Mouse (Mus musculus) adrenal gland, adult 18-20 months (tissue): ENCODE data around the gene Tnni2. TPM values are rescaled to one million over a fixed set of nuclear protein-coding genes. Genes with fewer than 3 reads are reported as not detected.

Experiments
- DNase-seq, 2 experiments: peaks; one replicate each; pipeline ENCODE4 v3.0.0; 2021 to 2022; ENCODE audit warnings: low spot score in 2 of 2
- total RNA-seq, 2 experiments: library from RNA; stranded (reverse); gene quantifications; 1 replicate in 1 of 2; 2 replicates in 1 of 2; pipeline ENCODE4 v1.2.3; 2021

The Tnni2 gene
- total RNA-seq, 2 experiments from 2014 or later, result 0.83 to 10.2 TPM

DNA sequence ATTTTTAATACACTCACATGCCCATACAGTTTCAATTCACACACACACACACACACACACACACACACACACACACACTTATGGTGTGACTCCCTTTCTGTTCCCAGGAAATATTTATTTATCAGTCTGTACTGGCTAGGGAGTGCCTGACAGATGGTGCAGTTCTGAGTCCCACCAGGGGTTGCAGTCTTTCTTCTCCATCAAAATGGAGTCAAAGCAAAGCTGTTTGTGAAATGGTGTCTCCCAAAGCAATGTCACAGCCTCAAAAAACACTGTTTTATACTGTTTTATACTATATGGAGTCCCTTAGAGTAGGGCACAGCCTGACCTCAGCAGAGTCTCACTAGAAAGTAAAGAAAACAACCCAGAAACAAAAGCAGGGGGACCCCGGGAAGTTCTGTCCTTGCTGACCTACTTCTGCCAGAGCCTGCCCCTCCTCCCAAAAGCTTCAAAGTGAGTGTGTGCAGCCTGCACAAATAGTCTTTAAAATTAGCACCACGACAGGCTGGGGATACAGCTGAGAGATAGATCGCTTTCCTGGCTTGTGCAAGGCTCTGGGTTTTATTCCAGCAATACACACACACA lies 15.7 kb downstream of the Tnni2 start:
- DNase-seq, result peak in 1 of 2 experiments; percentile 15

DNA sequence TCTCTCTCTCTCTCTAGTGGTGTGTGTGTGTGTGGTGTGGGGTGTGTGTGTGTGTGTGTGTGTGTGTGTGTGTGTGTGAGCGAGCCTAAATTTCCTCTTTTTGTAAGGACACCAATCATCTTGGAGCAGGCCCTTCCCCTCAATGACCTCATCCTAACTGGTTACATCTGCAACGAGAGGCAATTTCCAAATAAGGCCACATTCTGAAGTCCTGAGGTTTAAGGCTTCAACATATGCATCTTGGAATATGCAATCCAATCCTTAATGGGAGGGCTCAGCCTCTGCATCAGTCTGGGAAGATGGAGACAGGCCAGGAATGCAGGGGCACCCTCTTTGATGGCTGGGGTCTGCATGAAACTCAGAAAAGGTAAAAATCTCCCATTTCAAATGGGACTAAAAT lies 16.4 kb downstream of the Tnni2 start:
- DNase-seq, result no peak

DNA sequence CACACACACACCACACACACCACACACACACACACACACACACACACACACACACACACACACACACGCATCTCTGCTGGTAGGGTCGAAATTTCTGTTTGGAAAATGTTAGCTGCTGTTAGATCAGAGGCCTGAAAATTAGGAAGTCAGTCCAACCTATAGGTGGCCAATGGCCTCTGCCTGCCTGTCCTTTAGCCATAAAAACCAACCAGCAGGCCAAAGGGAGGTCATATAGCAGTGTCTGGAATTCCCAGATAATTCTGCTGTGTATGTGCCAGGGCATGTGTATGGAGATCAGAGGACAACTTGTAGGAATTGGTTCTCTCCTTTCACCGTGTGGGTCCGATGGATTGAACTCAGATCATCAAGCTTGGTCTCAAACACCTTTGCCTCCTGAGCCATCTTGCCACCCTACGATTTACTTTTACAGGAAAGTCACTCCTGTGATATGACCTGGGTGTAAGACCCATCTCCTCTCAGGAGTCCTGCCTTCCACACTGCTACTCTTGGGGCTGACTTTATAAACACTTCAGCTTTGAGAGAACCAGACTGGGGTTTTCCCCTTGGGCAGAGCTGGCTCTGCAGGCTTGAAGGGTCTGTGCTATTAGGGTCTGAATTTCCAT lies 17.2 kb downstream of the Tnni2 start:
- no peak for DNase-seq

DNA sequence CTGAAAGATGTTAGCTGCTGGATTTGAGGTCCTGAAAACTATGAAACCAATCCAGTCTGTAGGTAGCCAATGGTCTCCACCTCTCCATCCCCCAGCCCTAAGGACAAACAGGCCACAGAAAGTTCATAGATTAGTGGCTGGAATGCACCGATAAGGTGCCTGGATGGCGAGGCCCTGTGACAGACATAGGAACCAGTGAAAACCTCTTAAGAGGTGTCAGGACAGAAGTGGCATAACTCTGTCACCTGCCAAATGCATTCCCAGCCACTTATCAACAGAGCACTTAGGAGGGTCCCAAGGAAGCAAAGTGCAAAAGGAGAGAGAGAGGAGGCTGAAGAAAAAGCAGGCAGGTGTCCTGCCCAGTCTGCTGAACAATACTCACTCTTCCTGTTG lies 17.7 kb downstream of the Tnni2 start:
- DNase-seq, result no peak

DNA sequence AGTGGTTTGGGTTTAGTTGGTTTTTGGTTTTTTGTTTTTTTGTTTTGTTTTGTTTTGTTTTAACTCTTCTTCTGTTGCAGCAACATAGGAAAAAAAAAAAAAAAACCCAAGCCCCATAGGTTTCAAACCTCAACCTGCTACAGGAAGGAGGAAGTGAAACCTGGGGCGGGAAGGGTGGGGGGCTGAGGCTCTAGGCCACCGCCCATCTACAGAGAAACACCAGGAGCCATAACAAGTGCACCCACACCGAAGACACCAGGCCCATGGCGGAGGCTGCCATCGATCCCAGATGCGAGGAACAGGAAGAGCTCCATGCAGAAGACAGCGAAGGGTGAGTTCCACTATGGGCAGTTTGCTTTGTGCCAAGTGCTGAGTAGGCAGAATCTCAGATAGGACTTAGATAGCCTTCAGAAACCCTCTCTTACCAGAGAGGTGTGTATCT lies 19.0 kb downstream of the Tnni2 start, which contains the start of gene Lsp1:
Gene Lsp1 (plus strand): TSS at position 174 of the 442 bp plus-strand sequence.
- DNase-seq, result no peak

DNA sequence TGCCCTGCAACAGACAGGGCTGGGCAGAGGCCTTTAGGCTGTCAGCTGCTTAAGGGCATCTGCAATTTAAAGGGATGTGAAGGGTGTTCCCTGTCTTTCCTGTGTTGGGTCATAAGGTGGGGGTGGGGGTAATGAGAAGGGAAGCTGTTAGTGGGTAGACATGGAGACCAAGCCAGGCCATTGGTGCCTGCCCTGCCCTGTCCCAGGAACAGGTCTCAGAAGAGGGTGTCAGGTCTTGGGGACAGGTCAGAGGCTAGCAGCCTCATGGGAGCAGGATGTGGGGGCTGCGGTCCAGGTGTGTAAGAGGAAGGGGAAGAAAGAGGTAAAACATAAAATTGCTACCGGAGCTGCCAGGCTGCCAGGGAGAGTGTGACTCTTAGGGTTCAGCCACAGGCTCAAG lies 19.8 kb downstream of the Tnni2 start:
- DNase-seq, result peak in 1 of 2 experiments; percentile 12

DNA sequence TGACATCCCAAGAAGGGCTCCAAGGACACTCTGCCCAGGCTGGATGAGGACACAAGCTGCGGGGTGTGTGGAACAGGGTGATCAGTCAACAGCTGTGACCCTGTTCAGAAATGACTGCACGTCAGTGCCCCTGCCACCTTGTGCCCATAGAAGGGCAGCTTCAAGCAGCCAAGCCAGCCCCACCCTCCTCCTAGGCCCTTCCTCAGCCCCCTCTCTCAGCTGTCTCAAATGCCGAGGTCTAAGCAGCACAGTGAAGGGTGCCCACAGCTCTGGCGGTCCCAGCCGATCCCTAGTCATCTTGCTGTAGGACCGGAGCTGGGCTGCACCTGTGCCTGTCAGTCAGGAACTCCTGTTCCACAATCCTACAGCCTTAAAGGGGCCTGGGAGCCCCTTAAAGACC lies 20.6 kb downstream of the Tnni2 start:
- peak in 1 of 2 experiments; percentile 18 for DNase-seq

DNA sequence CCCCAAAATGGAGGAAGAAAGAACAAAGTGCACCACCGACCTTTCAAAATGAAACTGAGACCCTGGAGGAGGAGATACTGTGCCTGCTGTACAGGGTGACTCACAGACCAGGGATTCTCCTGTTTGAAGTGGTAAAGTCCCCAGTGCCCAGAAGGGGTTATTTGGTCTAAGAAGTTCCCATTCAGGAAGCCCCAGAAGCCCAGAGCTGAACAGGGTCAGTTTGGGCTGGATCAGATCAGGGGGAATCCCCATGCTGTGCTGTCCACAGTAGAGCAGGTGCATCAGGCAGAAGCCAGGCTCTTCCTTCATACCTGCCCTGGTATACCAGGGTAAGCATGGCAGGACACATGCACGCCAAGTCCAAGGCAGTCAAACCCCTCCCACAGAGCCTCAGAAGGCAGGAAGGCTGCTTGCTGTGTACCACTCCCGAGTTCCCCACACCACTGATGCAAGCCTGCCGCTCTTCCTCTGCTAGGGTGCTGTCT lies 21.0 kb downstream of the Tnni2 start:
- DNase-seq, result peak in 1 of 2 experiments; percentile 18

DNA sequence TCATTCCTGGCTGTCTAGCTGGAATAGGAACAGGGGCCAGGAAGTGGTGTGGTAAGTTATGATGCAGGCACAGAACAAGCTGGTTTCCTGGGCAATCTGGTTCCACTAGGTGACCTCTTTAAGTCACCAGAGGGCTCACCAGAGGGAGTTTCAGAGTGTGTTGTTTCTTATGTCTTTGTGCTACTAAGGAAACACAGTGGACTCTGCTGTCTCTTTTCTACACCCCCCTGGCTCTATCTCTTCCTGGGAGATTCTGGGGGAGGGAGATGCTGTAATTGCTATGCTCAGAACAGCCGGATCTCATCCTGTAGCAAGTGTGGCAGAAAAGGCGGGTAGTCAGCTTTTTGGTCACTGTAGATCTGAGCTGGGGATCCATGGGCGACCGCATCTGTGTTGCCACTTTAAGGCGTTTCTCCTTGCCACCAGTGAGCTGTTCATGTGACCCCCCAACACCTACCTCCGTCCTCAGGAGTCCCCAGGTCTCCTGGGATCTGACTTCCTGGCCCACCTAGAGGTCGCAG lies 28.6 kb downstream of the Tnni2 start:
- DNase-seq, result no peak

DNA sequence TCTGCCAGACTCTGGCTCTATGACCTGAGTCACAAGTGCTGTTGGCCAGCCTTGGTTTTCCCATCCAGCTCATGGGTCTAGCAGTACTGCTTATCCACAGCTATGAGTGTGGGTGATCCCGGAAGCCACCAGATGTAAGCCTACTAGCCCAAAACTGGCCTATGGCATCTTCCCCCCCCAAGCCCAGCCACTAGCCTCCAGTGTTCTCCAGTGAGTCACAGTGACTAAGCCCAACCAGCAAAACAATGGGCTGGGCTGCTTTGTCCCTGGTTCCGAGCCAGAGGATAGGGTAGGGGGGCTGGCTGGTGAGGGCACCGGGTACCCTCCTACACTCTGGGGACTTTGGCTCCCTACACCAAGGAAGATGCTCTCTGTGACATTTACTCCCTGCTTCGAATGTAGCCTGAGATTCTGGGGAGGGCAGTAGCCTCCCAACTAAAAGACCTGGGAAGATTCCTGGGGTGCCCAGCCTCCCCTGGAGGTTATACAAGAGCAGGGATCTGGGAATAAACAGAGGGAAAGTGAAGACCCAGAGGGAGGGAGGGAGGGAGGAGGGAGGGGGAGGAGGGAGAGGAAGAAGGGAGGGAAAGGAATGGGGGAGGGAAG lies 29.3 kb downstream of the Tnni2 start:
- peak in 1 of 2 experiments; percentile 18 for DNase-seq

DNA sequence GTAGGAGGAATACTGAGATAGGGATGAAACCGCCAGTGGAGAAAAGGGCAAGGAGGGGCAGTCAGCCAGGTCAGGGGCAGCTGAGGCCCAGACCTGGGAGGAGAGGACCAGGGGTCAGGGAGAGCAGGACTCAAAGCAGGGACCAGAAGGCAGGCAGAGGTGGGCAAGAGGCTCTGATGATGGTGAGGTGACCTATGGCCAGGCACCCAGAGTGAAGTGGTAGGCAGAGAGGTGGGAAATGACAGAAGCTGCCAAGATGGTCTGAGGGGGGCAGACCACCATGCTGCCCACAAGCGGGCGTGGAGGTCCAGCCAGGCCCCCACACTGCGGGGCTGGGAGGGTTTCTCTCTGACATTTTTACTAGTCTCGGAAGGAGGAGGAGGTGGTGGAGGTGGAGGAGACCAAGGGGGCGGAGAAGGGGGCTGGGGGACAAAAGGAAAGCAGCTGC lies 29.8 kb downstream of the Tnni2 start:
- DNase-seq, result peak in 1 of 2 experiments; percentile 16

DNA sequence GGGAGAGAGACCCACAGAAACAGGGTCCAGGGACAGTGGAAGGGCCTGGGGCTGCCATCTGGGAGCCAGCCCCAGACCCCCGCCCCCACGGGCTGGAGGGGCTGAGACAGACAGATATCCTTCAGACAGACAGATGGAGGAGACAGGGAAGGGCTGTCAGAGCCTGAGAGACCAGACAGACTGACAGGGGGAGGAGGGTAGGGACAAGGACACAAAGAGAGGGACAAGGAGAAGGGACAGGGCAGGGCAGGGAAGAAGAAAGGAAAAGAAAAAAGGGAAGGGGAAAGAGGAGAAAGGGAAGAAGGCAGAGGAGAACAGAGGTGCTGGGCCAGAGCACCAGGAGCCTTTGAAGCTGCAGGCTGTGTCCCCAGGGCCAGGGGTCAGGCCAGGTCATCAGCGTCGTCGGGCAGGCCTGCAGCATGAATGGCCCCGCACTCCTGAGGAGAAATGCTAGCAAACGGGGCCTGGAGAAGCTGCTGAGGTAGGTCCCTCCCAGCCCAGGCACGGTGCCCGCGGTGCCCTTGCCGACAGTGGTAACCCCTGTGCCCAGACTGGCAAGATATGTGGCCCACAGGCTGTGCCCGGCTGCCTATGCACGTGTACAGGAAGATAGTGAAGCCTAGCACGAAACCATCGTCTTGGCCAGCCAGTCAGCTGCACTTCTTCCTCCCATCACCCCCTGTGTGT lies 30.4 kb downstream of the Tnni2 start:
- peak in 1 of 2 experiments; percentile 20 for DNase-seq

DNA sequence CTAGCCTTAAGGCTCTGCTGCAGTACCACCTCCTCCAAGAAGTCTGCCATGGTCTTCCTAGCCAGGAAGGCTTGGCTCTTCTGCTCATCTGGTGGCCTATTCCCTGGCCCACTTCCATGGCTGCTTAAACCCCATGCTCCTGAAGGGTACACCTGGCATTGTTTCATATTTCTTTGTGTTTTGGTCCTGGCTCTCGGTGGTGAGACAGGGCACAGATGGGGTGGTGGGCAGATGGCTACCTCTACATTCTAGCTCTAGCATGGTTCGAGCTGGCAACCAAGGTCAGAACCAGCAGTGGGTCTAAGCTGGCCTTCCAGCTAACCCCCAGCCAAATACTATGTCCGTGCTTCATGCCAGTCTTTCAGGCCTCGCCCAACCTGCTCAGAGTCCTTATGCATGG lies 31.3 kb downstream of the Tnni2 start:
- peak in 1 of 2 experiments; percentile 6 for DNase-seq

DNA sequence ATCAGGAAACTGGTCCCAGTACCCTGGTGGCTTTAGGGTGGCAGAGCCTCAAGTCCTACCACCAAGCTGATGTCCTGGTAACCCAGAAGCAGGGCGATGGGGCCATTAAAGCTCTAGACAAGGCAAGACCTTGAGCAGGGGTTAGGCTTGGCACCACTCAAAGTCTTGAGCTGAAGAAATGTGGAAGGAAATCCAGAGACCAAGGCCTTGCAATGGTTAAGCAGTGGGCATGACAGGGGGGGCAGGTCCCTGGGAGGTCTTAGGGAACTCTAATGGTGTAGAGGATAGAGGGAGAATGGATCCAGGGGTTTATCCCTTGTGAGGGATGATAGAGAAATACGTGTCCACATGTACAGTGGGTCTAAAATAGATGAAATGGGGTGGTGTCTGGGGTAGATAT lies 31.9 kb downstream of the Tnni2 start:
- peak in 1 of 2 experiments; percentile 3 for DNase-seq

DNA sequence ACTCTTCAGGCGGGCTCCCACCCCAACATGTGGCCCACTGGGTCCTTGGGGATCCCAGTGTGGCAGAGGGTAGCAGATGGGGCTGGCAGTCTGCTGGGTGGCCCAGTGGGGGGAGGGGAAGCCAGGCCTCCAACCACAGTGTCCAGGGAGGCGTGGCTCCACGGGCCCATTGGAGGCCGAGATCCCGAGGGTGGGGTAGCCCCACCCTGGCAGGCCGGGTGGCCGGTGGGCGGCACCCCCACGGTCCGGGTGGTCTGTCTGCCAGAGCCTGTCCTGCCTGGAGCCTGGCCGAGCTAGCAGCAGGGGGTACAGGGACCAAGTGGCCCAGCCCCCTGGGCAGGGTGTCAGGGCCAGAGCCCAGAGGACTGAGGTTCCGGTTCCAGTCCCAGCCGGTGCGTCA lies 33.2 kb downstream of the Tnni2 start:
- peak in 1 of 2 experiments; percentile 22 for DNase-seq

DNA sequence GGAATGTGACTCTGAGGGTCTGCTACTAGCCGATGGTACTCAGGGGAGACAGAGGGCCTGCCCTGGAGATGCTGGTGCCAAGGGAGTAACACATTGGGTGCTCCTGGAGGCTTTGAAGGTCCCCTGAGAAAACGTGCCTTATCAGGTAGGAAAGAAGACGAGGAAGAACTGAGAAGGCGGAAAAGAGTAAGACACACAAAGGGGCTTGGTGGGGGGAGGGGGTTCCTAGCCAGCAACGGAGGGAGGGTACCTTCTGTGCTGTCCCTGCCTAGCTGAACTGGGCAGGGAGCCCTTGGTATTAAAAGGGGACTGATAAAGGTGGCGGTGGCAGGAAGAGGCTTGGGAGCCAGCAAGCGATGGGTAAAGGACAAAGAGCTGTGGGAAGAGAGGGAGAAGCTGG lies 34.0 kb downstream of the Tnni2 start:
- peak in 1 of 2 experiments; percentile 9 for DNase-seq

DNA sequence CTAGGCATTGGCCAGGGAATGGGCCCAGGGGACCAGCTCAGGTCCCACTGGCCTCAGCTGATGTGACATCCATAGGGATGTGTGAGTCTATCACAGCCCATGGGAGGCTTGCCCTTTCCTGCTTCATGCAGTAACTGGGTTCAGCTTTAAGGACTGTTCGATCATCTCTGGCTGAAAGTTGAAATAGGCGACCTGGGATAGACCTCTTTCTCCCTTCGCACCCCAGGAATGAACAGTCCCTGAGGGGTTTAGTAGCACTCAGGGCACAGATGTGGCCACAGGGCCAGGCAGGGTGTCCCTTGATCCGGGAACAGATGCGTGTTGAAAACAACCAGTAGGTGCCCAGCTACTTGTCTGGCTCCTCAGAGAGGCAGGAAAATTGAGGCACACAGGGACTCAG lies 34.7 kb downstream of the Tnni2 start:
- peak in 1 of 2 experiments; percentile 13 for DNase-seq

DNA sequence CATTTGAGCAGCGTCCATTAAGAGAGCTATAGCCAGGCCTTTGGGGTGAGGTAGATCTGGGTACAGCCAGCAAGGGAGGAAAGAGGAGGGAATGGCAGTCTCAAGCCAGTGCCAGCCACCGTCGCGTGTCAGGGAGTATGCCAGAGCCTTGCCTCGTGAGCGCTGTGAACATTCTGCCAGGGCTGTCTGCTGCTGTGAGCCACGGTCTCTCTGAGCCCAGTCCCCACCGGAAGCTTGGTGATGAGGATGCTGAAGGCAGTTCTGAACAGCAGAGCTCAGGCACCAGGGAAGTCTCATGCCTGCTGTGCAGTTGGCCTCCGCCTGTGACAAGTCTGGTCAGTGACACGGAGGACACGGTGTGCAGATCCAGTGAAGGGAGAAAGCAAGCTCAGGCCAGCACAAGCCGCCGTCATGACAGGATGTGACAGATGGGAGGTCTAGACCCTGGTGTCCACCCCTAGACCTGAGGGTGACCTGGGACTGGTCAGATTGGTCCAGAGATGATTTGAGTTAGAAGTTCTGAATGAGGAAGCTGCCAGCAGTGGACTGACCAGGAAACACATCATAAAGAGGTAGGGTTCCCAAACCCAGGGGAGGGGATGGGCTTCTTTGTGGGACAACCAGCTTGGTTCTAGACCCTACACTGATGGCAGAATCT lies 35.3 kb downstream of the Tnni2 start:
- no peak for DNase-seq

DNA sequence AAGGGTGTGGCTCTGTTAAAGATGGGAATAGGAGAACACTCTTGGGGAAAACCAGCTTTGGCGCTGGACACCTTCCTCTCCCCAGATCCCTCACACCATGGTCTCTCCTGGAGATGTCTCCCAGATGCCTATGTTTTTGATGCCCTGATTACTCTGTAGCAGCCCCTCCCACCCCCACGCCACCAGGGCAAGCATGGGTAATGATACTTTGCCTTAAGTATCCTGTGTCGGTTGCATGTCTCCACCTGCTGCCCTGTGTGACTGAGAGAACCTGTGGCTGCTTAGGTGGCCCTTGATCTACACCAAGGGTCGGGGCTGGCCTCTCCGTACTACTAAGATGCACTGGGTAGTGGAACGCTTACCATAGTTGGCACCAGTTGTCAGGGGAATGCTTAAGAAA lies 36.4 kb downstream of the Tnni2 start:
- DNase-seq, result no peak

DNA sequence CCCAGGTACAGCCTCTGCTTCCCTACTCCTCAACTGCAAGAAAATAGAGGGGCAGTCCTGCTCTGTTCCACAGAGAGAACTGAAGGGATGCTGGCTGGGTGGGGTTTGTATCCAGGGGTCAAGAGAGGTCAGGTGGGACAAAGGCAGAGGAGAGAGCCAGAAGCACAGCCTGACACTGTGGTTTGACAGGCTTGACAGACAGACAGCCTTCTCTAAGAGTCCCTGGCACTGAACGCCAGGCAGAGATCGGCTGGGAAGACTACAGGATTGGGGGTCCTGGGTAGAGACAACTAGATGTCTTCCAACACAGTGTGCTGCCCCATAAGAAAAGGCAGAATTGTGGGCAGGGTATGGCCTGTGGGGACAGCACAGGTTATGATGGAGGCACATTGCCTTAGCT lies 37.0 kb downstream of the Tnni2 start:
- DNase-seq, result no peak

DNA sequence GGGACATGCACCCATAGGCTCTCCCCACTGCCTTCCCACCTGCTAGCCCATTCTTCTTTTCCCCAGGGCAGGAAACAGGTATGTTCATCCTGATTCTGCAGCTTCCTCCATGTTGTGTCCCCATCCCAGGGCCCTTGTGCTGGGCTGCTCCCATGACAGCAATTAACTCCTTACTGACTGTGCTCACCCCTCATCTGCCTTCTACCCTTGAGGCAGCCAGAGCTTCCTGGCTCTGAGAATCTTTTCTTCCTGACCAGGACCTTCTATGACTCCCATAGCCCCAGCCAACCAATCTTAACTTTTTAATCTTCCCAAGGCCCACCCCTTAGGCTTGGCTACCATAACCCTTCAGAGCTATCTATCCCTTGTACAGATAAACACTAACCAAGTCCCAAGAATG lies 37.7 kb downstream of the Tnni2 start:
- no peak for DNase-seq
